Mouse (Mus musculus) G1E (cell line): ENCODE measurements around the gene Upp1. TPM values are rescaled to one million over a fixed set of nuclear protein-coding genes. Genes with fewer than 3 reads are reported as not detected.

ENCODE experiments used
- ATAC-seq: 2 replicates; pipeline ENCODE4 v1.8.0; 2016; ENCODE audit warnings: mild to moderate bottlenecking; ENCODE audit not compliant: insufficient number of reproducible peaks, poor library complexity, low FRiP score, severe bottlenecking; ENCODE audit errors: extremely low read depth
- DNase-seq: peaks from one replicate; pipeline ENCODE4 v3.0.0; 2012; ENCODE audit warnings: low spot score
- H3K27me3 ChIP-seq: 2 replicates; pipeline ENCODE4 v1.6.1; 2012; ENCODE audit warnings: mild to moderate bottlenecking, low read length, inconsistent platforms; ENCODE audit not compliant: insufficient read depth
- H3K36me3 ChIP-seq: replicated peaks from 2 replicates; pipeline ENCODE3; 2012; ENCODE audit warnings: mild to moderate bottlenecking, inconsistent platforms
- H3K4me1 ChIP-seq: 2 replicates; pipeline ENCODE4 v1.6.1; 2012; ENCODE audit warnings: low read depth, low read length, inconsistent platforms, mixed read lengths; ENCODE audit not compliant: insufficient read depth
- H3K4me3 ChIP-seq: 2 replicates; pipeline ENCODE4 v1.5.1; 2012; ENCODE audit warnings: low read depth, mild to moderate bottlenecking, inconsistent platforms, low read length, moderate library complexity, mixed read lengths
- H3K9me3 ChIP-seq: replicated peaks from 2 replicates; pipeline ENCODE4 v1.6.1; 2012; ENCODE audit warnings: inconsistent platforms
- CTCF ChIP-seq: IDR thresholded peaks from 2 replicates; pipeline ENCODE4 v1.5.1; 2012; ENCODE audit warnings: low read depth, low read length, inconsistent platforms, mixed read lengths
- GATA1 ChIP-seq: IDR thresholded peaks from 2 replicates; pipeline ENCODE4 v1.6.1; 2012; ENCODE audit warnings: borderline replicate concordance, low read length, inconsistent platforms, mixed read lengths
- GATA2 ChIP-seq: IDR thresholded peaks from 2 replicates; pipeline ENCODE4 v1.6.1; 2012; ENCODE audit warnings: low read depth, low read length, inconsistent platforms, borderline replicate concordance
- POLR2AphosphoS5 ChIP-seq: IDR thresholded peaks from 2 replicates; pipeline ENCODE4 v1.6.1; 2012; ENCODE audit warnings: low read depth, low read length, inconsistent platforms; ENCODE audit not compliant: insufficient replicate concordance
- TAL1 ChIP-seq: conservative IDR thresholded peaks from 2 replicates; pipeline ENCODE4 v1.6.1; 2012; ENCODE audit warnings: low read depth, low read length, inconsistent platforms, mixed read lengths
- polyA plus RNA-seq: library from polyadenylated mRNA; stranded (reverse); fragments of >175 nt; gene quantifications from 2 replicates; pipeline ENCODE4 v1.2.3, GENCODE M21; 2012
- total RNA-seq, 2 experiments: library from RNA; stranded (forward) in 1 of 2; stranded (reverse) in 1 of 2; fragments of 200-1000 nt in 1 of 2; fragments of >200 nt in 1 of 2; fragmentation: Nextera tagmentation in 1 of 2; gene quantifications; 2 replicates each; pipeline ENCODE4 v1.2.3; 2014 to 2017

Gene Upp1
- total RNA-seq (2014; fragmentation: Nextera tagmentation) (23.7 and 37.0 TPM in 2 replicates), total RNA-seq (2017) (76.5 and 83.8 TPM in 2 replicates), polyA plus RNA-seq (3.0 and 3.3 TPM in 2 replicates)

DNA sequence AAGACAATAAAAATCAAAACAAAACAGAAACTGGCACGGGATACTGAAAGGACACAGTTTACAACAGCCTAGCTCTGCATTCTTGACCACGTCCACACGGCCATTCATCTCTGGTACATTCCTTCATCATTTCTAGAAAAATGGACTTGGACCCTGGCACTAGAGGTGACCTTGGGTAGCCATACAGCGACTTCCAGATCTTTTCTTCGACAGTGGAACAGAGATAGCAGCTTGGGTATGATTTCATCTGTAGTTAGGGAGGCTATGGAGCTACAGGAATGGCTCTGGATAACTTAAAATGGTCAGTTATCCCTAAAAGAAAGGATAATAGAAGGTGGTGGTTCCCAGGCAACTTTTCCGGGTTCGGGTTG lies at the start of gene Upp1:
Upp1 (plus strand) TSS at position 54 of the 371 bp plus-strand sequence.
- Histone ChIP-seq H3K9me3 (no peaks in the 10 kb centered on the region), H3K4me3 (peak within 1 kb of the TSS; percentile 76), H3K4me1 (peaks cover 75% of the 10 kb centered on the region), H3K27me3 (peaks cover 14% of the 10 kb centered on the region; the same call in 1 of the 2 replicates), H3K36me3 (peaks cover 7% of the 10 kb centered on the region)
- ATAC-seq (no peak), DNase-seq (no peak)
- TF ChIP-seq TAL1: no peak

- no peak overlapping the region for H3K4me3 ChIP-seq
- TF ChIP-seq POLR2AphosphoS5 (no peak), TAL1 (no peak), CTCF (no peak), GATA1 (no peak), GATA2 (no peak)
- H3K27me3 ChIP-seq: peaks cover 9% of the 10 kb centered on the region; the same call in 1 of the 2 replicates
- no peak for DNase-seq
- H3K4me1 ChIP-seq: no peaks in the 10 kb centered on the region
- no peaks in the 10 kb centered on the region for H3K36me3 ChIP-seq
- no peaks in the 10 kb centered on the region for H3K9me3 ChIP-seq
- ATAC-seq: no peak
These were observed 41.5 kb upstream of the Upp1 start for GRCm38 (mm10) chr11:9076444-9076843.

DNA sequence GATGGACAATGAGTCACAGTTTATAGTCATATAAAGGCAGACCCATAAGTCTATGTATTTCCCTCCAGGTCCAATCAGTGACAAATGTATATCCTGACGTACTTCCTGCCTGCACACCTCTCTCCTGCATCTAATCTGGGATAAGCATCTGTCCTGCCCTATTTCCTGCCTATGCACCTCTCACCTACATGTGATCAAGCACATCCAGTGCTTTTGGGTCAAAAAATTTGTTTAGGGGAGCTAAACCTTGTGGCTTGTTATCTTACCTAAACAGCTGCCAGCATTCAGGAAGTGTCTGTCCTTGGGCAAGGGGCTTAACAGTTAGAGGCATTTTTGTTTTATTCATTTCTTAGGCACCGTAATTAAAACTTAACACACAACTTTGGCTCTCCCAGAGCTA lies 4.7 kb upstream of the Upp1 start:
- peak; percentile 88 for ATAC-seq
- Histone ChIP-seq H3K4me1 (peaks cover 60% of the 10 kb centered on the region), H3K27me3 (no peaks in the 10 kb centered on the region), H3K4me3 (peak overlapping the region; percentile 15; the same call in 1 of the 2 replicates), H3K36me3 (no peaks in the 10 kb centered on the region), H3K9me3 (no peaks in the 10 kb centered on the region)
- peak; percentile 71 for DNase-seq
- TF ChIP-seq TAL1 (peak; percentile 98), POLR2AphosphoS5 (no peak)

DNA sequence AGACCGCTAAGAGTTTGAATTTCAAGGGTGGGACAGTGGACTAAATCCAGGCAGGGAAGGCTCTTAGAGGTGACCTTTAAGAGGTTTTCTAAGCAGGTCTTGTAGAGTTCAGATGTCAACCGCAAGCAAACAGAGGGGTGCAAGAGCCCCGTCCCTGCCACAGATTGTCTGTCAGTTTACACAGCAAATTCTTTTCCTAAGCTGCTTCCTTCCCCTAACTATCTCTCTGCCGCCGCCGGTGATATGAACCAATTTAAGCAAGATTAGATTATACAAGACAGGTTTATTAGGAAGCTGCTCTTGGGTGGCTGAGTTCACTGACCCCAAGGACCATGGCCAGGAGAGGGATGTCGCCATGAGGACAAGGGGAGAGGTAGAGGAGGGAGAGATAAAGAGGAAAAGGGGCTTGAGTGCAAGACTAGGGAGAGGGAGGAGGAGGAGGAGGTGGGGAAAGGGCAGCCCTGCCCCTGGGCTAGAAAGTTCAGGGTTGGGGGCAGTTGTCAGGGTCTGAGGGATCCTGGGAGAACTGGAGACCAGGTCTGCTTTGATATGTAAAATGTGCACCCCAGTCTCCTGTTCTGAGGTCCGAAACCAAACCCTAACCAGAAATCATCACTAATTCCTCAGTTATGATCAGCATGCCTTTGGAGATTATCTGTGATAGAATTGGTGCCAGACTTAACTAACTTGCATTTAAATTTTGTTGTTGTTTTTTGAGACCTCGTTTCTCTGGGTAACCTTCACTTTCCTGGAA lies 2.4 kb upstream of the Upp1 start:
- TF ChIP-seq POLR2AphosphoS5 (no peak), TAL1 (no peak)
- H3K36me3 ChIP-seq: peaks cover 1% of the 10 kb centered on the region
- ATAC-seq: no peak
- no peaks in the 10 kb centered on the region for H3K9me3 ChIP-seq
- no peak for DNase-seq
- peaks cover 11% of the 10 kb centered on the region; the same call in 1 of the 2 replicates for H3K27me3 ChIP-seq
- H3K4me3 ChIP-seq: peak overlapping the region; percentile 51; the same call in 1 of the 2 replicates
- peaks cover 79% of the 10 kb centered on the region for H3K4me1 ChIP-seq

GRCm38 (mm10) chr11:9116121-9116520 lies 1.8 kb upstream of the Upp1 start:
- peaks cover 82% of the 10 kb centered on the region for H3K4me1 ChIP-seq
- ATAC-seq: no peak
- H3K9me3 ChIP-seq: no peaks in the 10 kb centered on the region
- TF ChIP-seq TAL1 (no peak), GATA1 (no peak), POLR2AphosphoS5 (no peak), GATA2 (no peak), CTCF (no peak)
- H3K27me3 ChIP-seq: peaks cover 14% of the 10 kb centered on the region; the same call in 1 of the 2 replicates
- H3K36me3 ChIP-seq: peaks cover 3% of the 10 kb centered on the region
- peak overlapping the region; percentile 64; the same call in 1 of the 2 replicates for H3K4me3 ChIP-seq
- DNase-seq: no peak

DNA sequence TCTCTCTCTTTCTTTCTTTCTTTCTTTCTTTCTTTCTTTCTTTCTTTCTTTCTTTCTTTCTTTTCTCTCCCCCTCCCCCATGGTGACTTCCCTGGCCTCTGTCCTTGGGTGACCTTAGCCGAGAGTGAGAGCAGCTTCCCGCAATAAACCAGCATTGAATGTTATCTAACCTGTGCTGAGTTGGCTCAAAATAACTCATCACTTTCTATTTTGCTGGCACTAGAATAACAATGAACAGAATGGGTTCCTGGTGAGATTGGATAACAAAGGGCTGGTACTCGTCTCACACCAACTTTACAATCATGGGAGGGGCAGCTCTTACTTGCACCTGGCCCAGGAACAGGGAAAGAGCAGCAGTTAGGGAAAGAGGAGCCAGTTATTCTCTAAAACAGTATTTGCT lies 987 bp upstream of the Upp1 start:
- Histone ChIP-seq H3K9me3 (no peaks in the 10 kb centered on the region), H3K36me3 (peaks cover 3% of the 10 kb centered on the region), H3K27me3 (peaks cover 14% of the 10 kb centered on the region; the same call in 1 of the 2 replicates), H3K4me1 (peaks cover 82% of the 10 kb centered on the region), H3K4me3 (peak overlapping the region; percentile 76; the same call in 1 of the 2 replicates)
- no peak for TF ChIP-seq GATA1
- no peak for TF ChIP-seq TAL1
- TF ChIP-seq CTCF: no peak
- TF ChIP-seq POLR2AphosphoS5: no peak
- no peak for TF ChIP-seq GATA2
- no peak for ATAC-seq
- no peak for DNase-seq
